Mouse (Mus musculus) adrenal gland, adult (tissue): ENCODE data around the gene Atp6v1c2.

Experiments
- DNase-seq, 2 experiments: peaks; one replicate each; pipeline ENCODE4 v3.0.0; 2022 to 2023; ENCODE audit warnings: low spot score in 1 of 2; ENCODE audit not compliant: inconsistent age in 2 of 2

The Atp6v1c2 gene

GRCm38 (mm10) chr12:17329259-17329658 lies at the start of gene Atp6v1c2:
Gene Atp6v1c2, minus strand, starts transcription at chr12:17329359.
- DNase-seq, result no peak

- no peak for DNase-seq
These were observed 47.4 kb upstream of the Atp6v1c2 start for GRCm38 (mm10) chr12:17376521-17376920.

- DNase-seq, result no peak
These were observed 46.1 kb upstream of the Atp6v1c2 start for GRCm38 (mm10) chr12:17375243-17375642.

GRCm38 (mm10) chr12:17373470-17373975 lies 44.4 kb upstream of the Atp6v1c2 start:
- DNase-seq, result no peak

- no peak for DNase-seq
These were observed 43.5 kb upstream of the Atp6v1c2 start for GRCm38 (mm10) chr12:17372696-17373095.

GRCm38 (mm10) chr12:17371589-17372235 lies 42.6 kb upstream of the Atp6v1c2 start:
- DNase-seq, result no peak

DNA sequence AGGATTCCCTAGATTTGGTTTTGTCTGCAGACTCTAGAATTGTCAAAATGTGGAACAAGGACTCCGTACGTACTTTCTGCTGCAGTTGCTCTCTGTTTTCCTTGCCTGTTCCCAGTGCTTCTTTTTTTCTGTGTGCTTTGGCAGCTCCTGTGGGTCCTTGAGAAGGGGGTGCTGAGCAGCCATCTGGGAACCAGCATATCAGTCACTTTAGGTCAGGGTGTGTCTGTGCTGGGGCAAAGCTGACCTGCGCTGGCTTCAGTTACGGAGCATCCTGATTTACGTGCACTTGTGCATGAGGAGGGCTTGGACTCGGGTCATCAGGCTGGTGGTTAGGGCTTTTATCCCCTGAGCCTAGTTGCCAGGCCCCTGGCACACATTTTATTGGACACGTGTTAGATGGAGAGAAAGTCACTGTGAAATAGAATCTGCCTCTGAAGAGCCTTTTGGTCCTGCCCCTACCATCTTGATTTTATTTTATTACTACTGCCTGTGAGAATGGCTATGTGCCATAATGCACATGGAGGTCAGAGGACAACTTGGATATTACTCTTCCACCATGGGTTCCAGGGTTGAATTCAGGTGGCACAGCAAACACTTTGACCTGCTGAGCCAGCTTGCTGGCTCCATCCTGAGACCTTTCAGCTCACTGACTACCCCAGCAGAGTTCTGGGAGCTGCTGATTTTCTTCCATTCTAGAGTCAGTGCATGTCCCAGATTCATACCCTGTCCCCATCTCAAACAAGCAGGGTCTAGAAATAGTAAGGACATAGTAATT lies 40.6 kb upstream of the Atp6v1c2 start:
- DNase-seq, result peak; percentile 34 to 74

GRCm38 (mm10) chr12:17369111-17369510 lies 40.0 kb upstream of the Atp6v1c2 start:
- peak in 1 of 2 experiments; percentile 56 for DNase-seq

- peak; percentile 86 to 93 for DNase-seq
These were observed 37.8 kb upstream of the Atp6v1c2 start for GRCm38 (mm10) chr12:17366981-17367380.

- DNase-seq, result no peak
These were observed 33.2 kb upstream of the Atp6v1c2 start for GRCm38 (mm10) chr12:17362316-17362715.

DNA sequence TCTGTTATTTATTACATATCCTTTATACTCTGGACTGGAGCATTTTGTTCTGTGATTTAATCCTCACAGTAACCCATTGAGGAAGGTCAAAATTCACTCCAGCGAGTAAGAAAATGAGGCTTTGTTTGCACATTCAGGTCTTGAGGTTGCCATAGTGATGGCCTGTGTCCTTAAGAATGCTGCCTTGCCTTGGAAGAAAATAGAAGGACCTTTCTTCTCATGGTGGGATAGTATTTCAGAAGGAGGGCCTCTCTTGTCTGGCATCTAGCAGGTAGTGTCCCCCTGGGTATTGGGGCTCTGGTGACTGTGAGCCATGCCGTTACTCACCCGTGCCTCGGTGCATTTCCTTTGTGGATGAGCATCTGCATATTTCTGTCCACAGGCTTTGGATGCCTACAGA lies 31.5 kb upstream of the Atp6v1c2 start:
- no peak for DNase-seq

GRCm38 (mm10) chr12:17360104-17360503 lies 30.9 kb upstream of the Atp6v1c2 start:
- DNase-seq, result no peak

- DNase-seq, result peak in 1 of 2 experiments; percentile 53
These were observed 29.8 kb upstream of the Atp6v1c2 start for GRCm38 (mm10) chr12:17358981-17359380.

- no peak for DNase-seq
These were observed 28.6 kb upstream of the Atp6v1c2 start for GRCm38 (mm10) chr12:17357795-17358194.

DNA sequence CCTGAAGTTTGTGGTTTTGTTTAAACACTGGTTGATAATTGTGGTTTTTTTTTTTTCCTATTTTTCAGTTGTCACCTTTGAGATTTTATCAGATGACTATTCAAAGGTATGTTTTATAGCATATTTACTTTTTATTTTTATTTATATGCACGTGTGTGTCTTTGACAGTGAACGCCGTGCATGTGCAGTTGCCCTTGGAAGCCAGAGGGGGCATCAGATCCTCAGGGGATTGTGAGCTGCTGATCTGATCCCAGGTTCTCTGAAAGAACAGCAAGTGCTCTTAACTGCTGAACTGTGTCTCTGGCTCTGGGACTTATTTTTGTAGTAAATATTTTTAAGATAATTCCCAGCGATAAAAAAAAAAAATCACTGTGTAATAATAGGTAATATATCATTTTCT lies 27.7 kb upstream of the Atp6v1c2 start:
- DNase-seq, result no peak

DNA sequence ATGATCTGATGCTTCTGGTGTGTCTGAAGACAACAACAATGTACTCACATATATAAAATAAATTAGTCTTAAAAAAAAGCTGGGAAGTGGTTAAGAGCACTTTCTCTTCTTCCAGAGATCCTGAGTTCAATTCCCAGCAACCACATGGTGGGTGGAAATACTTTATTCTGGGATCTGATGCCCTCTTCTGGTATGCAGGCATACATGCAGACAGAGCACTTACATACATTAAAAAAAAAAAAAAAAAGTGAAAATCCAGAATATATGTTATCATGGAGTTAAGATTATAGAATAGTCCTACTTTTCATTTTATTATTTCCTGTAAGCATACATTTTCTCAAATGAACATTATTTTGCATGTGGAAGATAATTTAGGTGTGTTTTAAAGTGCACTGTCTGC lies 20.9 kb upstream of the Atp6v1c2 start:
- DNase-seq, result no peak

DNA sequence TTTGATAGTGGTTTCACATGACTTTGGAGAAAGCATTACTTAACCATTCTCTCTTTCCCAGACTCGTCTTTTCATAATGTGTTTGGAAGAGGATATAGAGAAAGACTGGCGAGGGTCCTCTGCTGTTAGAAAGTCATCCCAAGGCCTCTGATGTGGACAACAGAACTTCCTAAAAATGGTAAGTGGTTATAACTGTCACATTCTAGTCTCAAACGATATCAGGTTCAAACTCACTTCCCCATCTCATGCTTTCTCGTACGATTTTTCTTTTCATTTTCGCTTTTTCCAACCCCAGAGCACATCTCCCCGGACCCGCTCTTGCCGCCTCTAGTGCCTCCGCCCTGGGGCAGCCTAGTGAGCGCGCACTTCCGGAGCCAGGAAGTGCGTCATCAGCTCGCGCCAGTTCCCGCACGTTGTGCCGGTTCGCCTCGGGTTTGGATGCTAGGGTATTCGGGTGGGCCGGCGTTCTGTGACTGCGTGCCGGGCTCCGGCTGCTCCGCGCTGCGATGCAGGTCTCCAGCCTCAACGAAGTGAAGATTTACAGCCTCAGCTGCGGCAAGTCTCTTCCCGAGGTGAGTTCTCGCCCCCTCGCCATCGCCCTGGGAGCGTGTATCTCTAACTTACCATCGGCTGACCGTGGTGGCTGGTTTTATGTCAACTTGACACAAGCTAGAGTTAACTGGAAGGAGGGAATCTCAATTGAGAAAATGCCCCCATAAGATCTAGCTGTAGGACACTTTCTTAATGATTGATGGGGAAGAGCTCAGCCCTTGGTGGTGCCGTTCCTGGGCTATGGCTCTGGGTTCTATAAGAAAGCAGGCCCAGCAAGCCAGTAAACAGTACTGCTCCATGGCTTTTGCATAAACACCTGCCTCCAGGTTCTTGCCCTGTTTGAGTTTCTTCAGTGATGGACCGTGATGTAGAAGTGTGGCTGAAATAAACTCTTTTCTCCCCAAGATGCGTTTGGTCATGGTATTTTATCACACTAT lies 19.2 kb upstream of the Atp6v1c2 start, which contains the start of gene Nol10:
Gene Nol10 (plus strand): TSS at position 411 of the 989 bp plus-strand sequence.
- DNase-seq, result peak; percentile 90 to 94

DNA sequence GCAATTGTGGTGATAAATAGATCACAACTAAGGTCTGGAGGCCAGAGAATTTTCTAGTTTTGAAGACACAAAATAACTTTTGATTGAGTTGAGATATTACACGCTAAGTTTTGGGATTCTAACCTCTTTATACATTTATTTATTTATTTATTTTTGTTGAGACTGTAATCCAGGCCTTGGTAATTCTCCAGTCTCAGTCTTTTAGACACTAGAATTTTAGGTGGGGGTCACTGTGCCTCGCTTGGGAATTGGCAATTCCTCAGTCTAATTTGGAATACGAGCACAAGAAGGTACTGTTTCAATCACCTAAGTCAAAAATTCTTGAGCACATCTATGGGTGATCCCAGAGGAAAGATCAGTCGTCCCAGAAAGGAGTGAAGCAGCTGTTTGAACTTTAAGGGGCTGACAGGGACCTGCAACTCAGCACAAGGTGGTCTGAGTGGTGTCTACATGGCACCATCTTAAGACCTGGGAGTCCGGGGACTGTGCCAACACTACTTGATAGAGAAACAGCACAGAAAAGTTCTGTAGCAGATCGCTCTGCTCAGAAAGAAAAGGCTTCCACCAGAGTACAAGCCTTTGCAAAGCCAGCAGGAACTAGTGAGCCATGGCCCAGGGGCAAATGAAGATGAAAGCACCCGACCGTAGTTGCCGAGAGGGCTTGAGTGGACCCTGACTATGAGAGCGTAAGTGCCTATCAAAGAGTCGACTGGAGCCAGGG lies 18.3 kb upstream of the Atp6v1c2 start:
- no peak for DNase-seq

- peak in 1 of 2 experiments; percentile 39 for DNase-seq
These were observed 10.2 kb upstream of the Atp6v1c2 start for GRCm38 (mm10) chr12:17339114-17339905.
